Mouse (Mus musculus) kidney, postnatal 4 days (tissue): ENCODE results near the gene Ttc22.

Experiments
- DNase-seq, 2 experiments: peaks; one replicate each; pipeline ENCODE4 v3.0.0; 2021; ENCODE audit warnings: mixed read lengths in 2 of 2

Gene Ttc22

DNA sequence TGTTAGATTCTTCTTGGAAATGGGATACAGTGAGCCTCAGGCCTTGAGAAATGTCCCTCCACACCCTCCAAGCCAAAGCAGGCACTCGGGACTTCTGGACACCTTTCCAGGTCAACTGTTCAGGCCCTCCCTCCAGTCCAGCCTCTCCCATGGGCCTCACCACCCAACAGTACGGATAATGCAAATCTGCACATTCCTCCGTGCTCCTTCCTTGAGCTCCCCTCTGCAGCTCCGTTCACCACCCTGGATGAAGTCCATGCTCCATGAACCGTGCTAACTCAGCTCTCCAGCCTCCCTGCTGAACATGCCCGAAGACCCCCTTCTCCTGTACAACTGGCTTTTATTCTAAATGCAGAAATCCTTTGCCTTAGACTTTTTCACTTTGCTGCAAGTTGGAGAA, 42.5 kb downstream of the Ttc22 start:
- peak; percentile 33 to 49 for DNase-seq

DNA sequence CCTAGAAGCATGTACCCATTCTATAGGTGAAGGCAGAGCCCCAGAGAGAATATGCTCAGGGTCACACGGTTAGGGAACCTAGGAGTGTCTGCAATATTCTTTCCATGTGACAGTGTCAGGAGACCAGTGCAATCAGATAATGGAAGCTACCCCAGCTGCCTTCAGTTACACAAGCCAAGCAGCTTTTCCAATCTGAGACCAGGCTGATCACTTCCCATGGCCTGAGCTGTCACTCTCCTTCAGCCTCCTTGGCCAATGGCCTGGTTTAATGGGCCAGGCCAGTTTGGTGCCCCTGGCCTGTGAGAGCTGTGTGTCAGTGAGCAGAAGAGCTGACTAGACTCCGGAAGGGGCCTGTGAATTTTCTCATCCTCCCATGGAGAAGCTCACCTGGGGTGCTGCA, 43.0 kb downstream of the Ttc22 start:
- DNase-seq = no peak

DNA sequence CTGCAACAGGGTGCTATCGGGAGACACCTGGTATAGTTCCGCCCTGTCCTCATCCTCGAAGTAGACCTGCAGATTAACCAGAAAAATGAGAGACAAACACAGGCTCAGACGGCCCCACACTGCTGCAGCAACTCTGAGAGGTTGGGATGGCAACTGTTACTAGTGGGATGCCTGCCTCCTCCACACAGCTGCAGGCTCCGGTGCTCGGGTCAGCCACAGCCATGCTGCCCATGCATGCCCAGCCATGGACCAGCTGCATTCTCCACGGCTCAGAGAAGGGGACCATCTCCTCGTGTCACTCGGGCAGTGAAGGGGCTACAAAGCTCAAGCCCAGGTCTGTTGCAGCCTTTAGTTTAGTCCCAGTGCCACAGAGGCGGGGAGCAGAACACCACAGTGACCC, 43.4 kb downstream of the Ttc22 start:
- DNase-seq = peak; percentile 47 to 61

GRCm38 (mm10) chr4:106666546-106666945, 44.3 kb downstream of the Ttc22 start:
- DNase-seq = no peak

GRCm38 (mm10) chr4:106676749-106677148, 54.5 kb downstream of the Ttc22 start:
- no peak for DNase-seq

GRCm38 (mm10) chr4:106678442-106679118, 56.3 kb downstream of the Ttc22 start, which contains the start of gene Ttc4:
Ttc4 (minus strand) TSS chr4:106678944.
- peak; percentile 95 to 96 for DNase-seq

DNA sequence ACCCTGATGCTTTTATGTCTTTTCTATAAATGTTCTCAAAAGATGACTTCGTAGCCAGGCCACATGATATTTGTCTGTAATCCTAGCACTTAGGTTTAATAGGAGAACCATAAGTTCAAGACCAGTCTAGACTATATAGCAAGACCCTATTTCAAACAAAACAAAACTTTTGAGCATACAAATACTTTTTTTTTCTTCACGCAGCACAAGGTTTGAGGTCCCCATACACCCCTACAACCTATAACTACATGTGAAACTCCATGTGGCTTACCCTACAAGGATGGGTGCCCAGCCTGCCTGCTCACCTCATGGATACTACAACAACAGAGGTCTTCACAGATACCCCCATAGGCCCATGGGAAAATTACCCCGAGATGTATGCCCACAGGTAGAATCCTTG, 56.9 kb downstream of the Ttc22 start:
- no peak for DNase-seq

GRCm38 (mm10) chr4:106680955-106681354, 58.7 kb downstream of the Ttc22 start:
- DNase-seq = no peak

GRCm38 (mm10) chr4:106688636-106689296, 66.5 kb downstream of the Ttc22 start:
- no peak for DNase-seq
